ENCODE assay signal across 13 mouse cellular contexts in the genomic region with DNA sequence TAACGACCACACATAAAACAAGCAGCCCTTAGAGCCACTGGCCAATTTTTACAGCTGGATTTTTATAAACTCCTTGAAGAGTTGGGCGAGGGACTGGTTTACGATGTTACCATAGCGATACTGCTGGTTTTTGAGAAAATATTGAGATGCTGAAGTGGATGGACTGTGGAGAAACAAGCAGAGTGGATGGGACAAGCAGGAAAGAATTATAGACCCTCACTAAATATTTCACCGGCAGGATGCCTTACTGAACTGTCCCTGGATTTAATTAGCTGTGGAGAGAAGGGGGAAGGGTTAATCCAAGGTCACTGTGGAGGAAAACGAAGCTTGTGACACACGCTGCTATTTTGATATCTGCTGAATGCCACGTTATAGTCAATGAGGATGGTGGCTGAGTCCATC. TPM values are rescaled to one million over a fixed set of nuclear protein-coding genes. Genes with fewer than 3 reads are reported as not detected.
A peak's percentile ranks its signal among the peaks of the same experiment; 100 is the strongest.
DNase-seq lines count a peak whose midpoint lies in the region; ATAC-seq lines count a peak whose summit lies in the region.
"Had no signal": no experiment of that assay in that cellular context is flagged by ENCODE, and none has a peak within 500 bp of the region (broad histone marks: within the 10 kb centered on the region; RNA-seq: fewer than 3 reads in every experiment).

No protein-coding gene starts in this region.

- ATAC-seq in embryonic facial prominence, embryonic 11.5 days (replicated peaks; ENCODE audit: insufficient number of reproducible peaks, low FRiP score, low TSS enrichment, low read depth), result no peak
- ATAC-seq in kidney, embryonic 15.5 days (replicated peaks; ENCODE audit: low FRiP score), result peak; percentile 62
- ATAC-seq in intestine, embryonic 15.5 days, result no peak
- no peak for ATAC-seq in forebrain, embryonic 11.5 days (replicated peaks; ENCODE audit: low FRiP score)
- ATAC-seq: Patski had no signal

- no peaks in the 10 kb centered on the region for H3K27me3 ChIP-seq in embryonic facial prominence, embryonic 11.5 days (ENCODE audit: control insufficient read depth, insufficient read depth, low read length)
- H3K27me3 ChIP-seq in embryonic facial prominence, embryonic 10.5 days (replicated peaks; ENCODE audit: low read depth, poor library complexity, severe bottlenecking), result no peaks in the 10 kb centered on the region
- H3K27me3 ChIP-seq in kidney, embryonic 15.5 days, result no peaks in the 10 kb centered on the region
- no peaks in the 10 kb centered on the region for H3K27me3 ChIP-seq in intestine, embryonic 15.5 days (replicated peaks)
- H3K27me3 ChIP-seq in forebrain, embryonic 11.5 days (ENCODE audit: control insufficient read depth, insufficient read depth, low read length), result no peaks in the 10 kb centered on the region
- H3K27me3 ChIP-seq: liver, embryonic 13.5 days; Patski had no signal

- H3K9me3 ChIP-seq in embryonic facial prominence, embryonic 11.5 days (replicated peaks; ENCODE audit: control insufficient read depth, low read length), result no peaks in the 10 kb centered on the region
- no peaks in the 10 kb centered on the region for H3K9me3 ChIP-seq in embryonic facial prominence, embryonic 10.5 days
- H3K9me3 ChIP-seq in kidney, embryonic 15.5 days (replicated peaks), result no peaks in the 10 kb centered on the region
- no peaks in the 10 kb centered on the region for H3K9me3 ChIP-seq in intestine, embryonic 15.5 days
- no peaks in the 10 kb centered on the region for H3K9me3 ChIP-seq in forebrain, embryonic 11.5 days (ENCODE audit: control insufficient read depth, low read length)
- H3K9me3 ChIP-seq: liver, embryonic 13.5 days; midbrain, embryonic 10.5 days had no signal

- H3K36me3 ChIP-seq in embryonic facial prominence, embryonic 11.5 days (replicated peaks; ENCODE audit: control insufficient read depth, insufficient read depth, low read depth, low read length), result no peaks in the 10 kb centered on the region
- H3K36me3 ChIP-seq in embryonic facial prominence, embryonic 10.5 days (replicated peaks), result no peaks in the 10 kb centered on the region
- no peaks in the 10 kb centered on the region for H3K36me3 ChIP-seq in kidney, embryonic 15.5 days
- no peaks in the 10 kb centered on the region for H3K36me3 ChIP-seq in intestine, embryonic 15.5 days
- H3K36me3 ChIP-seq in forebrain, embryonic 11.5 days (ENCODE audit: control insufficient read depth, insufficient read depth, low read length), result no peaks in the 10 kb centered on the region
- H3K36me3 ChIP-seq: liver, embryonic 13.5 days; midbrain, embryonic 10.5 days had no signal

- DNase-seq in embryonic facial prominence, embryonic 11.5 days (ENCODE audit: low spot score), result peak; percentile 54
- no peak for DNase-seq in embryonic facial prominence, embryonic 10.5 days (ENCODE audit: low spot score)
- no peak for DNase-seq in kidney, adult 8-10 months
- no peak for DNase-seq in forebrain, embryonic 11.5 days (ENCODE audit: low spot score)
- no peak for DNase-seq in testis, postnatal 10 days (ENCODE audit: low spot score)
- DNase-seq: cerebellum, postnatal 25 days; kidney, adult 11 months; liver, embryonic 13.5 days had no signal

- 32% methylated on average over 8 of the region's 8 CpGs for WGBS in embryonic facial prominence, embryonic 11.5 days
- WGBS in embryonic facial prominence, embryonic 10.5 days, result 33% methylated on average over 8 of the region's 8 CpGs
- WGBS in kidney, embryonic 15.5 days, result 11% methylated on average over 8 of the region's 8 CpGs
- WGBS in intestine, embryonic 15.5 days, result 22% methylated on average over 8 of the region's 8 CpGs
- 49% methylated on average over 8 of the region's 8 CpGs for WGBS in forebrain, embryonic 11.5 days

- H3K9ac ChIP-seq in embryonic facial prominence, embryonic 11.5 days (replicated peaks; ENCODE audit: low read length), result no peak overlapping the region
- no peak overlapping the region for H3K9ac ChIP-seq in kidney, embryonic 15.5 days
- no peak overlapping the region for H3K9ac ChIP-seq in intestine, embryonic 15.5 days
- no peak overlapping the region for H3K9ac ChIP-seq in forebrain, embryonic 11.5 days (ENCODE audit: low read length)
- H3K9ac ChIP-seq: liver, embryonic 13.5 days had no signal

- no peaks in the 10 kb centered on the region for H3K4me1 ChIP-seq in embryonic facial prominence, embryonic 11.5 days (ENCODE audit: control insufficient read depth, insufficient read depth, low read length)
- peaks cover 15% of the 10 kb centered on the region for H3K4me1 ChIP-seq in embryonic facial prominence, embryonic 10.5 days
- peaks cover 12% of the 10 kb centered on the region for H3K4me1 ChIP-seq in kidney, embryonic 15.5 days
- no peaks in the 10 kb centered on the region for H3K4me1 ChIP-seq in brown adipose tissue, adult 24 weeks (ENCODE audit: control insufficient read depth, insufficient read depth, insufficient read length, low read length)
- no peaks in the 10 kb centered on the region; the same call in 1 of the 2 replicates for H3K4me1 ChIP-seq in intestine, embryonic 15.5 days (replicated peaks)
- no peaks in the 10 kb centered on the region for H3K4me1 ChIP-seq in forebrain, embryonic 11.5 days (replicated peaks; ENCODE audit: control insufficient read depth, insufficient read depth, low read length)
- H3K4me1 ChIP-seq: liver, embryonic 13.5 days had no signal

- H3K4me2 ChIP-seq in embryonic facial prominence, embryonic 11.5 days (ENCODE audit: low read depth, low read length), result no peak overlapping the region
- peak overlapping the region; percentile 47 for H3K4me2 ChIP-seq in kidney, embryonic 15.5 days
- peak overlapping the region; percentile 22; the same call in 1 of the 2 replicates for H3K4me2 ChIP-seq in intestine, embryonic 15.5 days (replicated peaks)
- no peak overlapping the region for H3K4me2 ChIP-seq in forebrain, embryonic 11.5 days (ENCODE audit: low read depth, low read length, severe bottlenecking)
- H3K4me2 ChIP-seq: liver, embryonic 13.5 days had no signal

- H3K4me3 ChIP-seq in embryonic facial prominence, embryonic 11.5 days (ENCODE audit: low read depth, low read length), result no peak overlapping the region
- no peak overlapping the region for H3K4me3 ChIP-seq in embryonic facial prominence, embryonic 10.5 days
- no peak overlapping the region for H3K4me3 ChIP-seq in kidney, embryonic 15.5 days (replicated peaks)
- H3K4me3 ChIP-seq in brown adipose tissue, adult 24 weeks (ENCODE audit: insufficient read depth, low read depth, low read length), result peak overlapping the region; percentile 25; the same call in 1 of the 2 replicates
- H3K4me3 ChIP-seq in intestine, embryonic 15.5 days (replicated peaks), result no peak overlapping the region
- H3K4me3 ChIP-seq in forebrain, embryonic 11.5 days (ENCODE audit: low read depth, low read length), result no peak overlapping the region
- H3K4me3 ChIP-seq: liver, embryonic 13.5 days; midbrain, embryonic 10.5 days had no signal

- H3K27ac ChIP-seq in embryonic facial prominence, embryonic 11.5 days (replicated peaks; ENCODE audit: low read depth, low read length), result no peak overlapping the region
- no peak overlapping the region for H3K27ac ChIP-seq in embryonic facial prominence, embryonic 10.5 days (replicated peaks)
- H3K27ac ChIP-seq in kidney, embryonic 15.5 days, result peak overlapping the region; percentile 30; the same call in 1 of the 2 replicates
- 0 out of 2 replicates have a peak overlapping the region, but pooled peaks have one; percentile 26 for H3K27ac ChIP-seq in brown adipose tissue, adult 24 weeks (replicated peaks; ENCODE audit: low read depth, low read length)
- H3K27ac ChIP-seq in intestine, embryonic 15.5 days, result no peak overlapping the region
- H3K27ac ChIP-seq in forebrain, embryonic 11.5 days (ENCODE audit: low read depth, low read length), result no peak overlapping the region
- H3K27ac ChIP-seq: liver, embryonic 13.5 days; midbrain, embryonic 10.5 days had no signal

RNA-seq across cellular contexts. Expression of gene Adtrp, which starts 24.7 kb away (rescaled TPM):
- polyA plus RNA-seq in embryonic facial prominence, embryonic 11.5 days (2014; fragmentation: Nextera tagmentation; extraction: Ambion mirVana), result 0.45 TPM in 1 of 2 replicates, not detected in the other
- polyA plus RNA-seq in embryonic facial prominence, embryonic 10.5 days (2016; fragmentation: Nextera tagmentation; extraction: Ambion mirVana), result not detected in 2 replicates
- polyA plus RNA-seq in kidney, embryonic 15.5 days (2015; fragmentation: Nextera tagmentation; extraction: Ambion mirVana), result 0.22 and 0.66 TPM in 2 replicates
- 103 and 115 TPM in 2 replicates for polyA plus RNA-seq in brown adipose tissue, adult 24 weeks (2012; ENCODE audit: insufficient read depth, insufficient read length, missing spikeins)
- polyA plus RNA-seq in intestine, embryonic 15.5 days (2015; fragmentation: Nextera tagmentation; extraction: Ambion mirVana), result 8.7 and 10.0 TPM in 2 replicates
- polyA plus RNA-seq in forebrain, embryonic 11.5 days (2014; fragmentation: Nextera tagmentation; extraction: Ambion mirVana), result not detected in 2 replicates
- polyA plus RNA-seq: liver, embryonic 13.5 days; midbrain, embryonic 10.5 days; Patski had no signal

Comparison
In these comparisons a context has a peak if more than half of its experiments do, and no peak if none do; other contexts are left out.
1. H3K27ac ChIP-seq: peak in kidney, embryonic 15.5 days (single experiment) and brown adipose tissue, adult 24 weeks (single experiment); none in embryonic facial prominence, embryonic 11.5 days (single experiment), embryonic facial prominence, embryonic 10.5 days (single experiment), intestine, embryonic 15.5 days (single experiment) and forebrain, embryonic 11.5 days (single experiment).
2. H3K4me2 ChIP-seq: peak in kidney, embryonic 15.5 days (single experiment) and intestine, embryonic 15.5 days (single experiment); none in embryonic facial prominence, embryonic 11.5 days (single experiment) and forebrain, embryonic 11.5 days (single experiment).